ENCODE assay signal across 13 mouse cellular contexts in the genomic region with DNA sequence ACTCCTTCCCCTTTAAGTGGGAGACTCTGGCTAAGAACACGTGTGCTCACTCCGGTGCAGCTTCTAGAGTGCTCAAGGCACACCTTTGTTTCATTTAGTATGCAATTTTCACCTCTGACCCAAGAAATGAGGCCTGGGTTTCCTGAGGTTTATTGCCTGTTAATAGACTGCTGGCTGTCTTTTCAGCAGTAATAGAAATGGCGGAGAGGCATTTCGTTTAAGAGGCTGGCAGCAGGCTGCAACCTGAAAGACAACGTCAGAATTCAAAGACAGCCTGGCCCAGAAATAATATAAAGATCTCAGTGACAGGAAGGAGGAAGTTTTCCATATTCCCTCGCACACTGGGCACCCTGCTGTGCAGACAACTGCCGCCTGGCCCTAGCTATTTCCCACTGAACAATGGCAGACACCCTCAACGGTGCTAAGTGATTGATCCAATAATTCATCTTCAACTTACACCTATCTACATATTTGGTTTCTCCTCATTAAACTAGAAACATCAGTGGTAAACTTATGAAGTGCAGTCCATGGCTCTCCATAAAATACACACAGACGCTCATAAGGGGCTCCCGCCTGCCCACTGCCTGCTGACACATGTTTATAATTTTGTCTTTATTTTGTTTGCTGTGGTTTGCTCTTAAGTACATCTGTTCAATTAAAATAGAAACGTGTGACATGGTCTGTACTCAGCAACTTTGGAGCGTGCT.
DNase-seq lines count a peak whose midpoint lies in the region; ATAC-seq lines count a peak whose summit lies in the region.
"Had no signal": no experiment of that assay in that cellular context is flagged by ENCODE, and none has a peak within 500 bp of the region (broad histone marks: within the 10 kb centered on the region; RNA-seq: fewer than 3 reads in every experiment).

No protein-coding gene starts in this region.

- H3K27ac ChIP-seq in hindbrain, embryonic 12.5 days, result peak overlapping the region; percentile 37; the same call in 1 of the 2 replicates
- H3K27ac ChIP-seq in hindbrain, embryonic 11.5 days (ENCODE audit: low read depth, low read length), result no peak overlapping the region
- no peak overlapping the region for H3K27ac ChIP-seq in intestine, embryonic 16.5 days (ENCODE audit: low read length)
- no peak overlapping the region for H3K27ac ChIP-seq in midbrain, embryonic 16.5 days (ENCODE audit: low read length)

- 36% methylated on average over 12 of the region's 12 CpGs for WGBS in hindbrain, embryonic 12.5 days
- WGBS in hindbrain, embryonic 11.5 days, result 42% methylated on average over 12 of the region's 12 CpGs
- 47% methylated on average over 12 of the region's 12 CpGs for WGBS in intestine, embryonic 16.5 days
- WGBS in midbrain, embryonic 16.5 days, result 33% methylated on average over 12 of the region's 12 CpGs

- H3K27me3 ChIP-seq in hindbrain, embryonic 12.5 days, result peaks cover 10% of the 10 kb centered on the region
- H3K27me3 ChIP-seq in hindbrain, embryonic 11.5 days (ENCODE audit: control insufficient read depth, insufficient read depth, low read length), result no peaks in the 10 kb centered on the region
- no peaks in the 10 kb centered on the region for H3K27me3 ChIP-seq in intestine, embryonic 16.5 days (replicated peaks; ENCODE audit: control insufficient read depth, insufficient read depth, low read length)
- H3K27me3 ChIP-seq in midbrain, embryonic 16.5 days (ENCODE audit: control insufficient read depth, insufficient read depth, low read depth, low read length), result peaks cover 2% of the 10 kb centered on the region; the same call in 1 of the 2 replicates

- no peak overlapping the region for H3K9ac ChIP-seq in hindbrain, embryonic 12.5 days
- H3K9ac ChIP-seq in hindbrain, embryonic 11.5 days (ENCODE audit: low read depth, low read length), result no peak overlapping the region
- H3K9ac ChIP-seq in intestine, embryonic 16.5 days (ENCODE audit: low read depth, low read length), result no peak overlapping the region
- H3K9ac ChIP-seq in midbrain, embryonic 16.5 days (ENCODE audit: low read depth, low read length), result no peak overlapping the region

- H3K4me1 ChIP-seq in hindbrain, embryonic 12.5 days, result peaks cover 25% of the 10 kb centered on the region
- H3K4me1 ChIP-seq in hindbrain, embryonic 11.5 days (replicated peaks; ENCODE audit: control insufficient read depth, insufficient read depth, low read length), result peaks cover 5% of the 10 kb centered on the region
- no peaks in the 10 kb centered on the region for H3K4me1 ChIP-seq in intestine, embryonic 16.5 days (ENCODE audit: control insufficient read depth, insufficient read depth, low read length)
- H3K4me1 ChIP-seq in midbrain, embryonic 16.5 days (ENCODE audit: control insufficient read depth, insufficient read depth, low read length), result peaks cover 7% of the 10 kb centered on the region

- ATAC-seq in hindbrain, embryonic 12.5 days (ENCODE audit: low FRiP score), result no peak
- ATAC-seq in hindbrain, embryonic 11.5 days (ENCODE audit: low FRiP score), result no peak
- peak; percentile 81 for ATAC-seq in intestine, embryonic 16.5 days
- no peak for ATAC-seq in midbrain, embryonic 16.5 days

- H3K9me3 ChIP-seq in hindbrain, embryonic 12.5 days (replicated peaks), result no peaks in the 10 kb centered on the region
- no peaks in the 10 kb centered on the region for H3K9me3 ChIP-seq in hindbrain, embryonic 11.5 days (ENCODE audit: control insufficient read depth, low read length)
- H3K9me3 ChIP-seq in intestine, embryonic 16.5 days (ENCODE audit: control insufficient read depth, low read length), result no peaks in the 10 kb centered on the region
- H3K9me3 ChIP-seq in midbrain, embryonic 16.5 days (replicated peaks; ENCODE audit: control insufficient read depth, low read length, poor library complexity, severe bottlenecking), result no peaks in the 10 kb centered on the region

- H3K36me3 ChIP-seq in hindbrain, embryonic 12.5 days, result no peaks in the 10 kb centered on the region
- H3K36me3 ChIP-seq in hindbrain, embryonic 11.5 days (ENCODE audit: control insufficient read depth, insufficient read depth, low read length), result no peaks in the 10 kb centered on the region
- H3K36me3 ChIP-seq in intestine, embryonic 16.5 days (ENCODE audit: control insufficient read depth, insufficient read depth, low read length), result no peaks in the 10 kb centered on the region
- H3K36me3 ChIP-seq in midbrain, embryonic 16.5 days (ENCODE audit: control insufficient read depth, insufficient read depth, low read length), result no peaks in the 10 kb centered on the region

- H3K4me2 ChIP-seq in hindbrain, embryonic 12.5 days (replicated peaks), result no peak overlapping the region
- no peak overlapping the region for H3K4me2 ChIP-seq in hindbrain, embryonic 11.5 days (replicated peaks; ENCODE audit: low read depth, low read length)
- no peak overlapping the region for H3K4me2 ChIP-seq in intestine, embryonic 16.5 days (ENCODE audit: low read depth, low read length)
- H3K4me2 ChIP-seq in midbrain, embryonic 16.5 days (ENCODE audit: low read length), result 0 out of 2 replicates have a peak overlapping the region, but pooled peaks have one; percentile 5

- no peak overlapping the region for H3K4me3 ChIP-seq in hindbrain, embryonic 12.5 days
- no peak overlapping the region for H3K4me3 ChIP-seq in hindbrain, embryonic 11.5 days (ENCODE audit: low read depth, low read length)
- H3K4me3 ChIP-seq in intestine, embryonic 16.5 days (ENCODE audit: low read length), result no peak overlapping the region
- no peak overlapping the region for H3K4me3 ChIP-seq in midbrain, embryonic 16.5 days (ENCODE audit: low read depth, low read length)
- H3K4me3 ChIP-seq: myocyte had no signal

- DNase-seq in hindbrain, embryonic 11.5 days (ENCODE audit: low spot score), result no peak
- DNase-seq in embryo, embryonic 10.5 days (ENCODE audit: low spot score), result peak; percentile 66
- no peak for DNase-seq in adrenal gland, postnatal 36 days
- no peak for DNase-seq in right cerebral cortex, postnatal 4 days
- DNase-seq in yolk sac, embryonic 10.5 days (ENCODE audit: low spot score), result no peak
- DNase-seq: cerebellum, adult 9-11 months; kidney, postnatal 10 days; lung, postnatal 36 days; thymus, postnatal 36 days had no signal
